ENCODE assay signal across 19 mouse cellular contexts in genomic region chr2:99329166-99329565, GRCm38 (mm10).
DNase-seq lines count a peak whose midpoint lies in the region.
"Had no signal": no experiment of that assay in that cellular context is flagged by ENCODE, and none has a peak within 500 bp of the region (broad histone marks: within the 10 kb centered on the region; RNA-seq: fewer than 3 reads in every experiment).

No protein-coding gene starts in this region.

- peak; percentile 4 to 41 for DNase-seq in cerebellum, postnatal 14 days
- no peak for DNase-seq in cerebellum, adult 9-10 months
- DNase-seq in retina, adult 2 months (ENCODE audit: low read depth, low spot score) = peak; percentile 2
- no peak for DNase-seq in retina, embryonic 14.5 days (ENCODE audit: low spot score)
- DNase-seq in adrenal gland, postnatal 36 days = peak; percentile 22 to 46
- DNase-seq in adipocyte (ENCODE audit: low spot score) = no peak
- DNase-seq in frontal cortex, adult 2 months (ENCODE audit: extremely low spot score in 1 of 2, low spot score in 1 of 2) = no peak
- DNase-seq: cerebellum, adult 11-12 months; cerebellum, postnatal 36 days; heart, postnatal 36 days; kidney, adult 9 months; kidney, postnatal 14 days; layer of hippocampus, adult 9-11 months; liver; lung, embryonic 14.5 days; lung, postnatal 14 days; midbrain, embryonic 14.5 days; thymus, adult 2 months; thymus, postnatal 36 days had no signal

Comparison
In these comparisons a context has a peak if more than half of its experiments do, and no peak if none do; other contexts are left out.
1. DNase-seq: peak in cerebellum, postnatal 14 days (2 of 2), retina, adult 2 months (single experiment) and adrenal gland, postnatal 36 days (2 of 2); none in cerebellum, adult 9-10 months (single experiment), retina, embryonic 14.5 days (single experiment), adipocyte (single experiment) and frontal cortex, adult 2 months (0 of 2).